Mouse (Mus musculus) urinary bladder, postnatal 0 days (tissue): ENCODE measurements around the gene Phf8. TPM values are rescaled to one million over a fixed set of nuclear protein-coding genes. Genes with fewer than 3 reads are reported as not detected.

Source experiments
- polyA plus RNA-seq: library from polyadenylated mRNA; unstranded; fragments of >200 nt; fragmentation: Nextera tagmentation; extraction: Ambion mirVana; gene quantifications from 2 replicates; pipeline ENCODE4 v1.2.1, GENCODE M21; 2015

The Phf8 gene
- polyA plus RNA-seq: 5.6 and 6.1 TPM in 2 replicates

GRCm38 (mm10) chrX:151520458-151521322 lies at the start of gene Phf8:
Gene Phf8 (plus strand): TSS chrX:151520672.

Other genes with a start within 250 kb of the Phf8 start
- 1.5 and 1.7 TPM in 2 replicates for gene Fam120c, start 176.5 kb upstream of the Phf8 start, polyA plus RNA-seq